Mouse (Mus musculus) liver, embryonic 14.5 days (tissue): ENCODE results near the gene Fam20c. TPM values are rescaled to one million over a fixed set of nuclear protein-coding genes. Genes with fewer than 3 reads are reported as not detected.

Experiments used
- ATAC-seq: fragments of 200-750 bp; cut with Nextera tagmentation; 2 replicates; pipeline ENCODE4 v1.8.0; 2017; ENCODE audit warnings: moderate number of reproducible peaks, mild to moderate bottlenecking, moderate library complexity; ENCODE audit not compliant: insufficient read depth
- DNase-seq, 3 experiments: peaks; one replicate each; pipeline ENCODE4 v3.0.0-alpha.2; 2012 to 2013; ENCODE audit warnings: low read depth in 3 of 3, low spot score in 3 of 3
- H3K27ac ChIP-seq: fragments of 300-500 bp; sonication (generic); 2 replicates; pipeline ENCODE4 v1.5.1; 2014; ENCODE audit warnings: moderate library complexity, mild to moderate bottlenecking, control low read depth, inconsistent platforms
- H3K27me3 ChIP-seq: fragments of 300-500 bp; sonication (generic); 2 replicates; pipeline ENCODE4 v1.6.1; 2014; ENCODE audit warnings: mild to moderate bottlenecking, low read length, moderate library complexity; ENCODE audit not compliant: control insufficient read depth, insufficient read depth
- H3K36me3 ChIP-seq: fragments of 300-500 bp; sonication (generic); replicated peaks from 2 replicates; pipeline ENCODE4 v1.6.1; 2014; ENCODE audit warnings: low read depth; ENCODE audit not compliant: control insufficient read depth, insufficient read depth
- H3K4me1 ChIP-seq, 2 experiments: fragments of 200-500 bp in 1 of 2; fragments of 300-500 bp in 1 of 2; sonication (generic) in 1 of 2; replicated peaks; 2 replicates each; pipeline ENCODE4 v1.6.1; 2012 to 2014; ENCODE audit warnings: antibody characterized with exemption in 1 of 2, inconsistent platforms in 1 of 2, low read length in 1 of 2; ENCODE audit not compliant: control insufficient read depth in 2 of 2, insufficient read depth in 2 of 2
- H3K4me2 ChIP-seq: fragments of 300-500 bp; sonication (generic); 2 replicates; pipeline ENCODE4 v1.6.1; 2014; ENCODE audit warnings: low read depth, mild to moderate bottlenecking, control low read depth, moderate library complexity
- H3K4me3 ChIP-seq, 2 experiments: fragments of 200-500 bp in 1 of 2; fragments of 300-500 bp in 1 of 2; sonication (generic) in 1 of 2; 2 replicates each; pipeline ENCODE4 v1.5.1; 2012 to 2014; ENCODE audit warnings: low read depth in 2 of 2, low read length in 2 of 2, mild to moderate bottlenecking in 2 of 2, control low read depth in 1 of 2, inconsistent platforms in 1 of 2, moderate library complexity in 1 of 2; ENCODE audit not compliant: insufficient read depth in 1 of 2
- H3K9ac ChIP-seq: fragments of 300-500 bp; sonication (generic); replicated peaks from 2 replicates; pipeline ENCODE4 v1.6.1; 2014; ENCODE audit warnings: mild to moderate bottlenecking, control low read depth, moderate library complexity
- H3K9me3 ChIP-seq: fragments of 300-500 bp; sonication (generic); 2 replicates; pipeline ENCODE4 v1.6.1; 2016; ENCODE audit warnings: low read length, mixed read lengths; ENCODE audit not compliant: control insufficient read depth
- CTCF ChIP-seq: IDR thresholded peaks from 2 replicates; pipeline ENCODE4 v1.5.1; 2016; ENCODE audit warnings: antibody characterized with exemption, low read depth, control low read depth
- EP300 ChIP-seq: IDR thresholded peaks from 2 replicates; pipeline ENCODE4 v1.6.1; 2016; ENCODE audit warnings: antibody characterized with exemption, low read depth
- WGBS: fragments of 180-500 bp; shearing (Covaris S2); extraction: QIAGEN DNeasy Blood & Tissue Kit; methylation state at CpG from one replicate; pipeline ENCODE4 v1.1.7; 2014; ENCODE audit not compliant: insufficient replicate concordance; 5-methylcytosine and 5-hydroxymethylcytosine counted together
- polyA plus RNA-seq, 2 experiments: library from polyadenylated mRNA; depleted of rRNA in 1 of 2; stranded (reverse) in 1 of 2; unstranded in 1 of 2; fragments of >200 nt; fragmentation: Nextera tagmentation in 1 of 2; extraction: Ambion mirVana in 1 of 2; gene quantifications; 2 replicates each; pipeline versions ENCODE4 v1.2.1 to v1.2.3; 2012 to 2014

Gene Fam20c
- polyA plus RNA-seq, 2 experiments, result 5.4 to 6.8 TPM

DNA sequence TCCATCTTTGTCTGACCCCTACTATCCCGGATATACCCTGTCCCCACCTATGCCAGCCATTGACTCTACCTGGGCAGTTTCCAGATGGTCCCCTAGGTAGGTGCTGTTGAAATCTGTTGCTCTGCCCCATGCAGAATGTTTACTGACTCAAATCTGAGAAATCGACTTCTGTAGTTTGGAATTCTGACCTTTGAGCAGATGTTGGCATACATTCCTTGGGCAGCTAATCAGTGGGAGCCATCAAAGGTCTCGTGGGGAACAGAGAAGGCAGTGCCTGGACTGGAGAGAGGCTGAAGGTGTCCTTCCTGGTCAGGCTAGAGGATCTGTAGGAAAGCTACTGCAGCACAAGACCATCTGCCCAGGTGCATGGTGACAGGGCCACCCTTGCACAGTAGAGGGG lies 70.8 kb downstream of the Fam20c start:
- H3K27me3 ChIP-seq, result peaks cover 20% of the 10 kb centered on the region
- no peaks in the 10 kb centered on the region for H3K9me3 ChIP-seq
- ATAC-seq (no peak), DNase-seq (no peak)
- H3K9ac ChIP-seq, result no peak overlapping the region
- H3K4me1 ChIP-seq, result no peaks in the 10 kb centered on the region
- no peaks in the 10 kb centered on the region for H3K36me3 ChIP-seq
- no peak overlapping the region for H3K27ac ChIP-seq
- no peak for TF ChIP-seq EP300
- TF ChIP-seq CTCF, result no peak
- WGBS, result 33% methylated on average over 3 of the region's 3 CpGs
- H3K4me3 ChIP-seq, result no peak overlapping the region
- no peak overlapping the region for H3K4me2 ChIP-seq

DNA sequence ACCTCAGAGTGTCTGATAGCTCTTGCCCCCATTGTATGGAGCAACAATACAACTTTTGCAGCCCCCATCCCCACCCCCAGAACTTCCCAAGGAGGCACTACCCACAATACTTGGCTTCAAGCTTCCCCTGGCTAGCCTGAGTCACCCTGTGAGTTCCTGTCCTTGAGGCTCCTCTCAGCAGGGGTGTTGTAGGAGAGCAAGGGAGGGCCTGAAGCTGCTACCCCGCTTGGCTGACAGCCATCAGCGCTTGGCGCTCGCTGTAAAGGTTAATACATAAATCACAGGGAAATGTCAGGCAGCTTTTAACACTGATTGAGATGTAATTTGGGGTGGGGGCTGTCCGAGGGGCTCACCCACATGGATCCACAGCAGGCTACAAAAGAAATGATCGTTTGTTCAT lies 79.1 kb downstream of the Fam20c start:
- Histone ChIP-seq H3K4me2 (no peak overlapping the region), H3K27me3 (no peaks in the 10 kb centered on the region), H3K4me3 (no peak overlapping the region), H3K9ac (no peak overlapping the region), H3K9me3 (no peaks in the 10 kb centered on the region), H3K27ac (no peak overlapping the region), H3K4me1 (no peaks in the 10 kb centered on the region), H3K36me3 (no peaks in the 10 kb centered on the region)
- ATAC-seq (no peak), DNase-seq (no peak)
- TF ChIP-seq EP300, result no peak
- no peak for TF ChIP-seq CTCF
- 42% methylated on average over 6 of the region's 6 CpGs for WGBS

DNA sequence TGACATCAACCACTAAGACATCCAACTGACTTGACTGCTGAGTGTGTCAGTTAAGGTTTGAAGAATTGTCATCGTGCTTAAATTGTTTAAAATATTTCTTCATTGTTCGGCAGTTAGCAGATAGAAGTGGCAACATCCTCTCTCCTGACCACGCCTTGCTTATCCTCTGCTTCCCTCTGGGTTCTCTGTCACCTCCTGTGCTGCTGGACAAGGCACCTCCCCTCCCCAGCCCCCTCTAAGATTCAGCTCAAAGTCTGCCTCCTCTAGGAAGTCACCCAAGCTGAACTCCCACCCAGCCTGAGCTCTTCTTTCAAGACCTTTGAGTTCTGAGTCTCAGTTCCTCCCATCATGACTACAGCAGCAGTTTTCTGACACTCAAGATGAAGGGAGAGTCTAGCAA lies 80.6 kb downstream of the Fam20c start:
- Histone ChIP-seq H3K4me3 (no peak overlapping the region), H3K9me3 (no peaks in the 10 kb centered on the region), H3K27ac (no peak overlapping the region), H3K4me2 (no peak overlapping the region), H3K27me3 (no peaks in the 10 kb centered on the region), H3K36me3 (no peaks in the 10 kb centered on the region), H3K4me1 (no peaks in the 10 kb centered on the region), H3K9ac (no peak overlapping the region)
- WGBS, result 18% methylated on average over 3 of the region's 3 CpGs
- no peak for TF ChIP-seq EP300
- no peak for TF ChIP-seq CTCF
- ATAC-seq (no peak), DNase-seq (no peak)

DNA sequence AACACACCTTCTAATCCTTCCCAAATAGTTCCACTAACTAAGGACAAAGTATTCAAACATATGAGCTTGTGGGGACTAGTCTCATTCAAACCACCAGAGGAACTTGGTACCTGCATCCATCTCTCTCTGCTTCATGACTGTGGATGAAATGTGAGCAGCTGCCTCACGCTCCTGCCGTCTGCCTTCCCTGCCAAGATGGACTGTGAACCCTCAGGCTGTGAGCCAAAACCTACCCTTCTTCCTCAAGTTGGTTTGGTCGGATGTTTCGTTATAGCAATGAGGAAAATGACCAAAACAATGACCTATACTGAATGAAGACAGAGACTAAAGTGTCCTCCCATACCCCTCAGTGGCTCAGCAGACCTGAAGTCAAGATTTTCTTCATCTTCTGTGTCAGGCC lies 86.7 kb downstream of the Fam20c start:
- no peaks in the 10 kb centered on the region for H3K27me3 ChIP-seq
- no peak overlapping the region for H3K27ac ChIP-seq
- H3K9me3 ChIP-seq, result no peaks in the 10 kb centered on the region
- no peaks in the 10 kb centered on the region for H3K36me3 ChIP-seq
- H3K4me2 ChIP-seq, result no peak overlapping the region
- H3K4me3 ChIP-seq, result no peak overlapping the region
- TF ChIP-seq EP300, result no peak
- no peak for TF ChIP-seq CTCF
- H3K9ac ChIP-seq, result no peak overlapping the region
- 86% methylated on average over 4 of the region's 4 CpGs for WGBS
- ATAC-seq, result no peak
- no peaks in the 10 kb centered on the region for H3K4me1 ChIP-seq
- DNase-seq, result no peak

DNA sequence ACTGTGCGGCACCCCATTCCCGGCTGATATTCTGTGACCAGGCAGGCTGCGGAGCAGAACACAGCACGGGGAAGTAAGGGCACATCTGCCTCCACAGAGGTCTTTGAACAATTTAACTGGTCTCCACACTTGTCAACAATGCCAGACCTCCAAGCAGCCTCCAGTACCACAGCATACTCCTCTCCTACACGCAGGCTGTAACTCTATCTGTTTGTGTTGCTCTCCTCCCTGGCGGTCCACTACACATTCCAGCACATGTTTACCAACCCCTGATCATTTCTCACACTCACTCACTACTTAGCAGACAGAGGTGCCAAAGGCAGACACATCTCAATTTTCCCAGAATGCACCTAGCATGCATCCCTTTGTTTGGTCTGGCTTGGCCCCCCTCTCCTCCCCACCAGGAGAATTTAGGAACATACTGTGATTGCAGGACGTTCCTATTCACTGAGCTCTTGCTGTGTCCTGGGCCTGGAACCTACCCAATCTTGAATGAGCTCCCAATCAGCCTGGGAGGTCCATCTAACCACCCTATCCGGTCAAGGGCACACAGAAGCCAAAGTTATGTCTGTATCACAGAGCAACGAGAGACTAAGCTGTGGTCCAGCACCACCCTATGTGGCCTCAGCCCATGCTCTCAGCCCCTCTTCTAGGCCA lies 89.0 kb downstream of the Fam20c start:
- WGBS, result 62% methylated on average over 9 of the region's 9 CpGs

More for the DNA sequence above, 89.0 kb downstream of the Fam20c start:
- no peak overlapping the region for H3K9ac ChIP-seq
- H3K27me3 ChIP-seq, result no peaks in the 10 kb centered on the region
- DNase-seq (no peak), ATAC-seq (no peak)
- TF ChIP-seq EP300, result no peak
- TF ChIP-seq CTCF, result no peak
- no peaks in the 10 kb centered on the region for H3K4me1 ChIP-seq
- no peak overlapping the region for H3K4me2 ChIP-seq
- no peaks in the 10 kb centered on the region for H3K9me3 ChIP-seq
- H3K4me3 ChIP-seq, result no peak overlapping the region
- no peaks in the 10 kb centered on the region for H3K36me3 ChIP-seq
- H3K27ac ChIP-seq, result no peak overlapping the region
